ENCODE assay signal across 17 mouse cellular contexts in genomic region chr15:101066364-101066847, GRCm38 (mm10). TPM values are rescaled to one million over a fixed set of nuclear protein-coding genes. Genes with fewer than 3 reads are reported as not detected.
DNase-seq lines count a peak whose midpoint lies in the region; ATAC-seq and TF ChIP-seq lines count a peak whose summit lies in the region.
"Had no signal": no experiment of that assay in that cellular context is flagged by ENCODE, and none has a peak within 500 bp of the region (broad histone marks: within the 10 kb centered on the region; RNA-seq: fewer than 3 reads in every experiment).

No protein-coding gene starts in this region.

- no peak overlapping the region for H3K4me2 ChIP-seq in kidney, postnatal 0 days (ENCODE audit: low read length)
- H3K4me2 ChIP-seq in hindbrain, embryonic 12.5 days (replicated peaks): peak overlapping the region; percentile 26; the same call in 1 of the 2 replicates
- no peak overlapping the region for H3K4me2 ChIP-seq in neural tube, embryonic 11.5 days (ENCODE audit: low read depth)
- H3K4me2 ChIP-seq: heart, embryonic 15.5 days had no signal

- 17% methylated on average over 6 of the region's 6 CpGs for WGBS in kidney, postnatal 0 days
- WGBS in embryonic facial prominence, embryonic 10.5 days: 7% methylated on average over 6 of the region's 6 CpGs
- WGBS in hindbrain, embryonic 12.5 days: 3% methylated on average over 6 of the region's 6 CpGs
- WGBS in neural tube, embryonic 11.5 days: 4% methylated on average over 6 of the region's 6 CpGs

- no peak for TF ChIP-seq CTCF in kidney, postnatal 0 days (IDR thresholded peaks at IDR 0.05; ENCODE audit: low read depth)

- H3K4me3 ChIP-seq in kidney, postnatal 0 days (replicated peaks; ENCODE audit: low read depth, low read length): no peak overlapping the region
- peak overlapping the region; percentile 39; the same call in 1 of the 2 replicates for H3K4me3 ChIP-seq in embryonic facial prominence, embryonic 10.5 days
- H3K4me3 ChIP-seq in hindbrain, embryonic 12.5 days: no peak overlapping the region
- H3K4me3 ChIP-seq in neural tube, embryonic 11.5 days (ENCODE audit: low read depth, low read length): no peak overlapping the region
- H3K4me3 ChIP-seq: heart, embryonic 15.5 days; megakaryocyte, embryonic 14.5 days had no signal

- H3K9me3 ChIP-seq in kidney, postnatal 0 days (replicated peaks; ENCODE audit: low read length): no peaks in the 10 kb centered on the region
- no peaks in the 10 kb centered on the region for H3K9me3 ChIP-seq in embryonic facial prominence, embryonic 10.5 days
- no peaks in the 10 kb centered on the region for H3K9me3 ChIP-seq in hindbrain, embryonic 12.5 days (replicated peaks)
- no peaks in the 10 kb centered on the region for H3K9me3 ChIP-seq in neural tube, embryonic 11.5 days (ENCODE audit: control insufficient read depth, low read length)
- H3K9me3 ChIP-seq: heart, embryonic 15.5 days; megakaryocyte, embryonic 14.5 days had no signal

- no peak overlapping the region for H3K27ac ChIP-seq in kidney, postnatal 0 days
- H3K27ac ChIP-seq in embryonic facial prominence, embryonic 10.5 days (replicated peaks): peak overlapping the region; percentile 84
- H3K27ac ChIP-seq in hindbrain, embryonic 12.5 days: peak overlapping the region; percentile 86
- H3K27ac ChIP-seq in neural tube, embryonic 11.5 days (ENCODE audit: low read depth, low read length): peak overlapping the region; percentile 85
- H3K27ac ChIP-seq: heart, embryonic 15.5 days had no signal

- H3K9ac ChIP-seq in kidney, postnatal 0 days (ENCODE audit: low read depth, low read length): 0 out of 2 replicates have a peak overlapping the region, but pooled peaks have one; percentile 23
- peak overlapping the region; percentile 18 for H3K9ac ChIP-seq in hindbrain, embryonic 12.5 days
- H3K9ac ChIP-seq in neural tube, embryonic 11.5 days (ENCODE audit: low read length): peak overlapping the region; percentile 35; the same call in 1 of the 2 replicates
- H3K9ac ChIP-seq: heart, embryonic 15.5 days had no signal

- peaks cover 61% of the 10 kb centered on the region for H3K4me1 ChIP-seq in kidney, postnatal 0 days (replicated peaks; ENCODE audit: insufficient read depth, low read length)
- peaks cover 99% of the 10 kb centered on the region for H3K4me1 ChIP-seq in embryonic facial prominence, embryonic 10.5 days
- peaks cover 88% of the 10 kb centered on the region for H3K4me1 ChIP-seq in hindbrain, embryonic 12.5 days
- peaks cover 71% of the 10 kb centered on the region for H3K4me1 ChIP-seq in neural tube, embryonic 11.5 days (ENCODE audit: control insufficient read depth, insufficient read depth, low read length)
- H3K4me1 ChIP-seq: megakaryocyte, embryonic 14.5 days had no signal

- DNase-seq in kidney, postnatal 0 days (ENCODE audit: low spot score): no peak
- DNase-seq in kidney, postnatal 36 days: no peak
- peak; percentile 63 for DNase-seq in embryonic facial prominence, embryonic 10.5 days (ENCODE audit: low spot score)
- peak; percentile 71 for DNase-seq in neural tube, embryonic 11.5 days (ENCODE audit: low spot score)
- no peak for DNase-seq in spleen, postnatal 10 days (ENCODE audit: low spot score in 2 of 2)
- DNase-seq in gastrocnemius, adult 8-10 months (ENCODE audit: low spot score in 2 of 2): no peak
- DNase-seq in testis, postnatal 14 days (ENCODE audit: low spot score): no peak
- DNase-seq: cerebellum, adult 2 months; gastrocnemius, postnatal 10 days; kidney, adult 18-20 months; thymus, postnatal 36 days had no signal

- ATAC-seq in kidney, postnatal 0 days (replicated peaks; ENCODE audit: low FRiP score, low read depth): no peak
- ATAC-seq in hindbrain, embryonic 12.5 days (ENCODE audit: low FRiP score): peak; percentile 53
- ATAC-seq in neural tube, embryonic 11.5 days (ENCODE audit: insufficient read depth, low FRiP score, low TSS enrichment): peak; percentile 74
- ATAC-seq: Patski had no signal

- H3K36me3 ChIP-seq in kidney, postnatal 0 days (ENCODE audit: insufficient read depth, low read length): no peaks in the 10 kb centered on the region
- peaks cover 43% of the 10 kb centered on the region for H3K36me3 ChIP-seq in embryonic facial prominence, embryonic 10.5 days (replicated peaks)
- peaks cover 3% of the 10 kb centered on the region; the same call in 1 of the 2 replicates for H3K36me3 ChIP-seq in hindbrain, embryonic 12.5 days
- no peaks in the 10 kb centered on the region for H3K36me3 ChIP-seq in neural tube, embryonic 11.5 days (ENCODE audit: control insufficient read depth, insufficient read depth, low read length)
- H3K36me3 ChIP-seq: heart, embryonic 15.5 days had no signal

- no peaks in the 10 kb centered on the region for H3K27me3 ChIP-seq in kidney, postnatal 0 days (ENCODE audit: insufficient read depth, low read length)
- no peaks in the 10 kb centered on the region for H3K27me3 ChIP-seq in embryonic facial prominence, embryonic 10.5 days (replicated peaks; ENCODE audit: low read depth, poor library complexity, severe bottlenecking)
- H3K27me3 ChIP-seq in hindbrain, embryonic 12.5 days: no peaks in the 10 kb centered on the region
- H3K27me3 ChIP-seq in neural tube, embryonic 11.5 days (ENCODE audit: control insufficient read depth, insufficient read depth, low read length): no peaks in the 10 kb centered on the region
- H3K27me3 ChIP-seq: Patski had no signal

RNA-seq across cellular contexts. Expression of gene Fignl2, which starts 12.0 kb away (rescaled TPM):
- 0.38 and 0.47 TPM in 2 replicates for polyA plus RNA-seq in kidney, postnatal 0 days (2015; fragmentation: Nextera tagmentation; extraction: Ambion mirVana)
- 1.2 and 1.7 TPM in 2 replicates for polyA plus RNA-seq in embryonic facial prominence, embryonic 10.5 days (2016; fragmentation: Nextera tagmentation; extraction: Ambion mirVana)
- 0.41 and 0.44 TPM in 2 replicates for polyA plus RNA-seq in hindbrain, embryonic 12.5 days (2016; fragmentation: Nextera tagmentation; extraction: Ambion mirVana)
- 1.6 and 1.7 TPM in 2 replicates for polyA plus RNA-seq in neural tube, embryonic 11.5 days (2014; fragmentation: Nextera tagmentation; extraction: Ambion mirVana)
- under 1 TPM; 0.31 to 0.73 (median 0.59) TPM for total RNA-seq in gastrocnemius, adult 8-10 months (2022)

RNA-seq across cellular contexts. Expression of gene Gm47841, which starts 19.2 kb away (rescaled TPM):
- polyA plus RNA-seq in kidney, postnatal 0 days (2015; fragmentation: Nextera tagmentation; extraction: Ambion mirVana): not detected in 2 replicates
- not detected in 2 replicates for polyA plus RNA-seq in embryonic facial prominence, embryonic 10.5 days (2016; fragmentation: Nextera tagmentation; extraction: Ambion mirVana)
- not detected in 2 replicates for polyA plus RNA-seq in hindbrain, embryonic 12.5 days (2016; fragmentation: Nextera tagmentation; extraction: Ambion mirVana)
- not detected in 2 replicates for polyA plus RNA-seq in neural tube, embryonic 11.5 days (2014; fragmentation: Nextera tagmentation; extraction: Ambion mirVana)
- not detected for total RNA-seq in gastrocnemius, adult 8-10 months (2022)
- total RNA-seq: gastrocnemius, postnatal 10 days; layer of hippocampus, postnatal 14 days; liver, adult 2 months had no signal
- polyA plus RNA-seq: cerebellum, adult 2 months; heart, embryonic 15.5 days; liver, adult 2 months had no signal

RNA-seq across cellular contexts. Expression of gene Ankrd33, which starts 49.1 kb away (rescaled TPM):
- polyA plus RNA-seq in kidney, postnatal 0 days (2015; fragmentation: Nextera tagmentation; extraction: Ambion mirVana): not detected in 2 replicates
- 0.10 TPM in 1 of 2 replicates, not detected in the other for polyA plus RNA-seq in embryonic facial prominence, embryonic 10.5 days (2016; fragmentation: Nextera tagmentation; extraction: Ambion mirVana)
- polyA plus RNA-seq in hindbrain, embryonic 12.5 days (2016; fragmentation: Nextera tagmentation; extraction: Ambion mirVana): not detected in 2 replicates
- polyA plus RNA-seq in neural tube, embryonic 11.5 days (2014; fragmentation: Nextera tagmentation; extraction: Ambion mirVana): not detected in 2 replicates
- total RNA-seq in gastrocnemius, adult 8-10 months (2022): not detected
- total RNA-seq: gastrocnemius, postnatal 10 days; layer of hippocampus, postnatal 14 days; liver, adult 2 months had no signal
- polyA plus RNA-seq: heart, embryonic 15.5 days; liver, adult 2 months; Patski had no signal

Comparison
In these comparisons a context has a peak if more than half of its experiments do, and no peak if none do; other contexts are left out.
1. DNase-seq: peak in embryonic facial prominence, embryonic 10.5 days (single experiment) and neural tube, embryonic 11.5 days (single experiment); none in kidney, postnatal 0 days (single experiment), kidney, postnatal 36 days (0 of 2), spleen, postnatal 10 days (0 of 2), gastrocnemius, adult 8-10 months (0 of 2) and testis, postnatal 14 days (single experiment).
2. Peak in every context shown above with its lines, with median percentiles within 50 percentile points of each other: H3K9ac ChIP-seq.